Mouse (Mus musculus) liver, embryonic 14.5 days (tissue): ENCODE results near the gene Eml2. TPM values are rescaled to one million over a fixed set of nuclear protein-coding genes. Genes with fewer than 3 reads are reported as not detected.
A peak's percentile ranks its signal among the peaks of the same experiment; 100 is the strongest.

Experiments used
- ATAC-seq: fragments of 200-750 bp; cut with Nextera tagmentation; 2 replicates; pipeline ENCODE4 v1.8.0; 2017; ENCODE audit warnings: moderate number of reproducible peaks, mild to moderate bottlenecking, moderate library complexity; ENCODE audit not compliant: insufficient read depth
- DNase-seq, 3 experiments: peaks; one replicate each; pipeline ENCODE4 v3.0.0-alpha.2; 2012 to 2013; ENCODE audit warnings: low read depth in 3 of 3, low spot score in 3 of 3
- H3K27ac ChIP-seq: fragments of 300-500 bp; sonication (generic); 2 replicates; pipeline ENCODE4 v1.5.1; 2014; ENCODE audit warnings: moderate library complexity, mild to moderate bottlenecking, control low read depth, inconsistent platforms
- H3K27me3 ChIP-seq: fragments of 300-500 bp; sonication (generic); 2 replicates; pipeline ENCODE4 v1.6.1; 2014; ENCODE audit warnings: mild to moderate bottlenecking, low read length, moderate library complexity; ENCODE audit not compliant: control insufficient read depth, insufficient read depth
- H3K36me3 ChIP-seq: fragments of 300-500 bp; sonication (generic); replicated peaks from 2 replicates; pipeline ENCODE4 v1.6.1; 2014; ENCODE audit warnings: low read depth; ENCODE audit not compliant: control insufficient read depth, insufficient read depth
- H3K4me1 ChIP-seq, 2 experiments: fragments of 200-500 bp in 1 of 2; fragments of 300-500 bp in 1 of 2; sonication (generic) in 1 of 2; replicated peaks; 2 replicates each; pipeline ENCODE4 v1.6.1; 2012 to 2014; ENCODE audit warnings: antibody characterized with exemption in 1 of 2, inconsistent platforms in 1 of 2, low read length in 1 of 2; ENCODE audit not compliant: control insufficient read depth in 2 of 2, insufficient read depth in 2 of 2
- H3K4me2 ChIP-seq: fragments of 300-500 bp; sonication (generic); 2 replicates; pipeline ENCODE4 v1.6.1; 2014; ENCODE audit warnings: low read depth, mild to moderate bottlenecking, control low read depth, moderate library complexity
- H3K4me3 ChIP-seq, 2 experiments: fragments of 200-500 bp in 1 of 2; fragments of 300-500 bp in 1 of 2; sonication (generic) in 1 of 2; 2 replicates each; pipeline ENCODE4 v1.5.1; 2012 to 2014; ENCODE audit warnings: low read depth in 2 of 2, low read length in 2 of 2, mild to moderate bottlenecking in 2 of 2, control low read depth in 1 of 2, inconsistent platforms in 1 of 2, moderate library complexity in 1 of 2; ENCODE audit not compliant: insufficient read depth in 1 of 2
- H3K9ac ChIP-seq: fragments of 300-500 bp; sonication (generic); replicated peaks from 2 replicates; pipeline ENCODE4 v1.6.1; 2014; ENCODE audit warnings: mild to moderate bottlenecking, control low read depth, moderate library complexity
- H3K9me3 ChIP-seq: fragments of 300-500 bp; sonication (generic); 2 replicates; pipeline ENCODE4 v1.6.1; 2016; ENCODE audit warnings: low read length, mixed read lengths; ENCODE audit not compliant: control insufficient read depth
- CTCF ChIP-seq: IDR thresholded peaks from 2 replicates; pipeline ENCODE4 v1.5.1; 2016; ENCODE audit warnings: antibody characterized with exemption, low read depth, control low read depth
- EP300 ChIP-seq: IDR thresholded peaks from 2 replicates; pipeline ENCODE4 v1.6.1; 2016; ENCODE audit warnings: antibody characterized with exemption, low read depth
- WGBS: fragments of 180-500 bp; shearing (Covaris S2); extraction: QIAGEN DNeasy Blood & Tissue Kit; methylation state at CpG from one replicate; pipeline ENCODE4 v1.1.7; 2014; ENCODE audit not compliant: insufficient replicate concordance; 5-methylcytosine and 5-hydroxymethylcytosine counted together
- polyA plus RNA-seq, 2 experiments: library from polyadenylated mRNA; depleted of rRNA in 1 of 2; stranded (reverse) in 1 of 2; unstranded in 1 of 2; fragments of >200 nt; fragmentation: Nextera tagmentation in 1 of 2; extraction: Ambion mirVana in 1 of 2; gene quantifications; 2 replicates each; pipeline versions ENCODE4 v1.2.1 to v1.2.3; 2012 to 2014

Eml2 gene
- polyA plus RNA-seq, 2 experiments: 0.98 to 7.3 TPM

DNA sequence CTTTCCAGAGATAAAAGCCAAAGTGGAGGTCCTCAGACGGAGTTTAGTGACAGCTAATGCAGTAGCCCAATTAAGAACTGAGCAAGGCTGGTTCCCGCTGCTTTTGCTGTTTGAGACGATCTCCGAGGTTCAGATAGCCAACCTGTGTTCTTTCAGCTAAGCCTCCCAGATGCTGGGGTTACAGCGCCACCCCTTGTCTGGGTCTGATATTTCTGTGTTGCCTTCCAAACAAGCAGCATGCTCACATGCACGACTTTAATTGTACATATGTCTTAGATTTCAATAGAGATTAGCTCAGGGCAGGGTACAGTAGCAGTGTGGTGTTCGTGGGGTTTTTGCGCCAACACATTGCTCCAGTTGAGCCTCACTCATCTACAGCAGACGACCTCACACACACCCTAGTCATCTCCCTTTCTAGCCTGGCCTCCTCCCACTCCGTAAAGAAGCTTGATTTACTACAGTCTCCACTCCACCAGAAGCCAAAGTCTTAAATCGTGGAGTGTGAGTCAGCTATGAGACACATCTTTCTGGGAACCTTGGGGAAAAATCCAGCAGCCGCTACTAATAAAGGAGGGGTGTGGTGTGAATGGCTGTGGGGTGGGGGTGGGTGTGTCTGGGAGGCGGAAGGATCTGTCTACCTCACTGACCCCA, 20.3 kb upstream of the Eml2 start:
- Histone ChIP-seq H3K36me3 (peaks cover 17% of the 10 kb centered on the region), H3K27ac (no peak overlapping the region), H3K9me3 (no peaks in the 10 kb centered on the region), H3K27me3 (peaks cover 7% of the 10 kb centered on the region), H3K4me3 (no peak overlapping the region), H3K4me1 (peaks cover 0 to 8% of the 10 kb centered on the region in 2 experiments; a peak in 3 of 4 replicates), H3K4me2 (no peak overlapping the region), H3K9ac (no peak overlapping the region)
- WGBS: 47% methylated on average over 13 of the region's 13 CpGs
- DNase-seq: no peak
- no peak for TF ChIP-seq EP300
- peak; percentile 48 for TF ChIP-seq CTCF
- no peak for ATAC-seq

DNA sequence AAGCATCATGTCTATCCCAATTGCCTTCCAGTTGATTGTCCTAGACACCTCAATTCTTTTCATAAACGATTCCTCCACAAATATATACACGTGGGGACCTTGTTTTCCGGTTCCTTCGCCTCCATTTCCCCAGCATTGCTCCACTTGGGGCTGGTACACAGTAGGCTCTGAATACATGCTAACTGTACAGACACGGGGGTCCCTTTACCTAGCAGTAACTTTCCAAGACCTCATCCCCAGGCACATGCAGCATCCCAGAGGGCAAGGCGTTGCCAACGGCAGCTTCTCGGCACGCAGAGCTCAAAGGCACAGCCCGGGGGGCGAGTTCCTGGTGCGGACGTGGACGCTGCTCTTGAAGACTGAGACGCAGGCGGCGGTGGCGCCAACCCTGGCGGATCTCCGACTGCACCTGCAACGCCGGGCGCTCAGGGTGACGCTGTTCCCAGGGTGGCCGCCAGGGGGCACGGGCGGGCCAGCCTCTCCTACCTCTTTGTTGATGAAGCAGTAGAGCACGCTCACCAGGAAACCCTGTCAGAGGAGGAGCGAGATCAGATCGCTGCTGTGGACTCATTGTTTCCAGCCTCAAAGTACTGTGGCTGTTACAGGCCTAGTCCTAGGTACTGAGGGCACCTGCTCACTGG, 18.9 kb upstream of the Eml2 start:
- DNase-seq (peak in 2 of 3 experiments; percentile 44 to 50), ATAC-seq (peak; percentile 68; the same call in 1 of the 2 replicates)
- no peak overlapping the region for H3K27ac ChIP-seq
- H3K4me2 ChIP-seq: no peak overlapping the region
- WGBS: 4% methylated on average over 30 of the region's 30 CpGs
- no peak overlapping the region for H3K9ac ChIP-seq
- peaks cover 0 to 9% of the 10 kb centered on the region in 2 experiments; a peak in 3 of 4 replicates for H3K4me1 ChIP-seq
- H3K27me3 ChIP-seq: peaks cover 7% of the 10 kb centered on the region
- H3K9me3 ChIP-seq: no peaks in the 10 kb centered on the region
- no peak overlapping the region for H3K4me3 ChIP-seq
- H3K36me3 ChIP-seq: peaks cover 8% of the 10 kb centered on the region; the same call in 1 of the 2 replicates
- TF ChIP-seq CTCF (peak; percentile 98), EP300 (no peak)

DNA sequence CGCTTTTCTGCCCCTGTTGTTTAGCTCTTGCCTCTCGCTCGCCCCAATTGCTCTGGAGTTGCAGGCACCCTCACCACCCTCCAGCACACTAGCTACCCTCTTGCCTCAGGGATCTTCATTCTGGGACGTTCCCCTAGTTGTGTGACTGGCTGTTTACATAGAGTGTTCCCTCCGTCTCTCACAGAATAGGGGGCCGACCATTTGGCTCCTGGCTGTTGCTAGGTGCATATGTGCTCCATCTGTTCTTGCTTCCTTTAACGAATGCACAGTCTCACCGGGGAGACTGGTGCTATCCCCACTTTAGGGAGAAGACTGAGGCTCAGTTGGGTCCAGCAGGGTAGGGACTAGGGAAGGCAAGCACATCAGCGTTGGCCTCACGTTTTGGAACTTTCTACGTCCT, 17.6 kb upstream of the Eml2 start:
- no peaks in the 10 kb centered on the region for H3K9me3 ChIP-seq
- H3K4me2 ChIP-seq: no peak overlapping the region
- no peak overlapping the region for H3K9ac ChIP-seq
- ATAC-seq (no peak), DNase-seq (no peak)
- H3K36me3 ChIP-seq: peaks cover 3% of the 10 kb centered on the region; the same call in 1 of the 2 replicates
- TF ChIP-seq CTCF (no peak), EP300 (no peak)
- H3K4me3 ChIP-seq: no peak overlapping the region
- peaks cover 7% of the 10 kb centered on the region for H3K27me3 ChIP-seq
- peaks cover 0 to 9% of the 10 kb centered on the region in 2 experiments; a peak in 3 of 4 replicates for H3K4me1 ChIP-seq
- H3K27ac ChIP-seq: no peak overlapping the region
- WGBS: 65% methylated on average over 11 of the region's 11 CpGs

DNA sequence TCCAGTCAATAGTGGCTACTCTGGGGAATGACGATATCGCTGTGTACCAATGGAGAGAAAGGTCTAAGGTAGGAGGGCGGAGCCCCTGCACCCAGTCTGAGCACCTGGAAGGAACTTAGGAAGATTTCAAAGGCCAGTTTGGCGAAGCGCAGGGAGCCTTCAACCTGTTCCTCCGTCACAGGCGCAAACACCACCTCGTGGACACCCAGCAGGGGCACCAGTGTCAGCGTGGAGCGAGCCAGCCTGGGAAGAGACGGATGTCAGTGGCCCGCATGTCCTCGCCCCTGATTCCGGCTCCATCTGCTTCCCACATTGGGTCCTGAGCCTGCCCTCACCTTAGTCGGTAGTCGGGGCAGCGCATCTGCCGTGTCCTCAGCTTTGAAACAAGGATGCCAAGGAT, 16.8 kb upstream of the Eml2 start:
- no peak overlapping the region for H3K4me3 ChIP-seq
- H3K4me2 ChIP-seq: peak overlapping the region; percentile 66
- H3K9ac ChIP-seq: no peak overlapping the region
- H3K27me3 ChIP-seq: peaks cover 7% of the 10 kb centered on the region
- peaks cover 3 to 15% of the 10 kb centered on the region in 2 experiments for H3K4me1 ChIP-seq
- H3K9me3 ChIP-seq: no peaks in the 10 kb centered on the region
- no peak for DNase-seq
- WGBS: 13% methylated on average over 18 of the region's 18 CpGs
- no peak for ATAC-seq
- H3K27ac ChIP-seq: no peak overlapping the region
- H3K36me3 ChIP-seq: no peaks in the 10 kb centered on the region
- TF ChIP-seq EP300: no peak
- TF ChIP-seq CTCF: no peak

DNA sequence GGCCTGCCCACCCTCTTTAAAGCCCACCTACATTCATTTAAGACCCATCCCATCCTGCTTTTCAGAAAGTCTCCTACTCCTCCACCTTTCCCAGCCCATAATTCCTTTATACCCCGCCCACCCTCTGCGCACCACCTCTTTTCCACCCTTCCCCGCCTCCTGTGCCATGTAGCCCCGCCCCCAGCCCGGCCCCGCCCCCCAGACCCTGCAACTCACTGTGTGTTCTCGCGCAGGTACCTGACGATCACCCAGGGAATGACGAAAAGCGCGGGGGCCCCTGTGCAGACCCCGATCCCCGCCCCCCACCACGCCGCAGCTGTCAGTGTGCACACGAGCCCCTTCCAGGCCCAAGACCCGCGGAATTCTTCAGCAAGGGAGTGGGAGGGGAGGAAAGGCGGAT, 16.1 kb upstream of the Eml2 start:
- WGBS: 2% methylated on average over 20 of the region's 20 CpGs
- peaks cover 15% of the 10 kb centered on the region for H3K27me3 ChIP-seq
- ATAC-seq (peak; percentile 57; the same call in 1 of the 2 replicates), DNase-seq (no peak)
- H3K9ac ChIP-seq: no peak overlapping the region
- no peak overlapping the region for H3K27ac ChIP-seq
- peak overlapping the region; percentile 66 for H3K4me2 ChIP-seq
- H3K4me3 ChIP-seq: peak overlapping the region in 1 of 2 experiments; percentile 36; a peak in 2 of 4 replicates
- no peak for TF ChIP-seq CTCF
- TF ChIP-seq EP300: no peak
- H3K9me3 ChIP-seq: no peaks in the 10 kb centered on the region
- no peaks in the 10 kb centered on the region for H3K36me3 ChIP-seq
- peaks cover 10 to 22% of the 10 kb centered on the region in 2 experiments for H3K4me1 ChIP-seq
